Mouse (Mus musculus): ENCODE measurements around the gene Lamp5.

Lamp5 gene

DNA sequence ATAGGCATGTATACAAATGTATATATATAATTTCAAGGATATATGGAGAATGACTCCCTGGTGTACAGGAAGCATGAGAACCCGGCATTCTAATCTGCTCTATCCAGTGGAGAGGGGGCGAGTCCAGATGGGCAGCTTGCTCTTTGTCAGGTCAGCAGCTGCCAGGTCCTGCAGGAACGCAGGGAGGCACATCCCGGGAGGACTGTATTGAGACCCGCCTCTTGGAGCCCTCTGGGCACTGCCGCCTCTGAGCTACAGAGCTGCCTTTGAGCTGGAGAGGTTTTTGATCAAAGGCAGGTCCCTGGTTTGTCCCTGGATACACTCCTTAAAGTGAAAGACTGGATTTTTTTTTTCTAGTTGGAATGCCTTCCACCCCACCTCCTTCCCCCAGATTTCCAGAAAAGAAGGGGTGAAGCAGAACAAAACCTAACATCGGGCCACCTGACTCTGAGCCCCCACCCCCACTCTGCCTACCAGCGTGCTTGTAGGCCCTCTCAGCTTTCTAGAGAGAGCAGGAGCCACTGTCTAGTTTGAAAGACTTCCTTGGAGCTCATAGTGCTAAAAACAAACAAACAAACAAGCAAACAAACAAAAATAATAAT lies at the start of gene Lamp5:
TSS of gene Lamp5 (plus strand) at position 552 of the 602 bp plus-strand sequence.
- DNase-seq (ENCODE audit: extremely low spot score, low read depth, low spot score), result no peak

DNA sequence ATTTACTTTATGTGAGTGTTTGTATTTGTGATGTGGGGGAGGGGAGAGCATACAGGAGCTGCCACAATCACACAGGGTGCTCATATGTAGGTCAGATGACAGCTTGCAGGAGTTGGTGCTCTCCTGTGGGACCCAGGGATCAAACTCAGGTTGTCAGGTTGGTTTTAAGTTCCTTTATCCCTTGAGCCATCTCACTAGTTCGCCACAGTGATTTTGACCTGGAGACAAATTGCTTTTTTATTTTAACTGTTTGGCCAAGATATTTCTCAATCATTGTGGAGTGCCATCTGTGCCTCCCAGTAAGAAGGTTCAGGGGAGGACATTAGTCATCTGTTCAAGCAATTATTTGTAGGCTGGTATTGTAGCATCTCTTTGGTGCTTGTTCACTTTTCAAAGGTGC lies 48.2 kb upstream of the Lamp5 start:
- no peak for DNase-seq (ENCODE audit: extremely low spot score, low read depth, low spot score)

DNA sequence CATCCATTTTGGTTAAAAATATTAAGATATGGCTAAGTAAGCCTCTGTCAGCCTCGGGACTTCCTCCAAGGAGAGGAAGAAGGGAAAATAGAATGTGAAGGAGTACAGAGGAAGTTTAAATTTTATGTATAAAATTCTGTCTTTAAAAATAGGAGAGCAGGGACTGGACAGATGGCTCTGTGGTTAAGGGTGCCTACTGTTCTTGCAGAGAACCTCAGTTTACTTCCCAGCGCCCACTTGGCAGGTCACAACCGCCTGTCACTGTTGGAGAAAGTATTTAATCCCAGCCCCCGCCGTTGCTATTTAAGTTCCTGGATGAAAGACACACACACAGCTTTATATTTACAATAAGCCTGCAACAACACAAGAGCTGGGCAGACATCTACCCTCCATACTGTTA lies 45.8 kb upstream of the Lamp5 start:
- DNase-seq (ENCODE audit: extremely low spot score, low read depth, low spot score), result no peak

GRCm38 (mm10) chr2:136012759-136013158 lies 39.3 kb upstream of the Lamp5 start:
- no peak for DNase-seq (ENCODE audit: extremely low spot score, low read depth, low spot score)

DNA sequence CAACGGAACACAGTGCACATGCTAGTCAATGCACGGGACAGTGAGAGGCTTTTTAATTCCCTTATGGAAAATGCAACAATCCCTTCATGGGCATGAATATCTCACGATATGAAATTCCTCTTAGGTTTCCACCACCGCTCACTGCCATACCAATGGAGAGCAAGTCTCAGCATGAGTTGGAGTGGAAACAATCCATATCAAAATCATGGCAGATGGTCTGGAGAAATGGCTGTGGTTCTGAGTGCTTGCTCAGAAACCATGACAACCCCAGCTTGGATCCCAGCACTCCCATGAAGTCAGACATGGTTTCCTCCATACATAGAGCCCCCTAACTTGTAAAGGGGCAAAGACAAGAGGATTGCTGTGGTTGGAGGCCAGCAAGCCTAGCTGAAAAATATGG lies 3.6 kb upstream of the Lamp5 start:
- DNase-seq (ENCODE audit: extremely low spot score, low read depth, low spot score), result no peak

DNA sequence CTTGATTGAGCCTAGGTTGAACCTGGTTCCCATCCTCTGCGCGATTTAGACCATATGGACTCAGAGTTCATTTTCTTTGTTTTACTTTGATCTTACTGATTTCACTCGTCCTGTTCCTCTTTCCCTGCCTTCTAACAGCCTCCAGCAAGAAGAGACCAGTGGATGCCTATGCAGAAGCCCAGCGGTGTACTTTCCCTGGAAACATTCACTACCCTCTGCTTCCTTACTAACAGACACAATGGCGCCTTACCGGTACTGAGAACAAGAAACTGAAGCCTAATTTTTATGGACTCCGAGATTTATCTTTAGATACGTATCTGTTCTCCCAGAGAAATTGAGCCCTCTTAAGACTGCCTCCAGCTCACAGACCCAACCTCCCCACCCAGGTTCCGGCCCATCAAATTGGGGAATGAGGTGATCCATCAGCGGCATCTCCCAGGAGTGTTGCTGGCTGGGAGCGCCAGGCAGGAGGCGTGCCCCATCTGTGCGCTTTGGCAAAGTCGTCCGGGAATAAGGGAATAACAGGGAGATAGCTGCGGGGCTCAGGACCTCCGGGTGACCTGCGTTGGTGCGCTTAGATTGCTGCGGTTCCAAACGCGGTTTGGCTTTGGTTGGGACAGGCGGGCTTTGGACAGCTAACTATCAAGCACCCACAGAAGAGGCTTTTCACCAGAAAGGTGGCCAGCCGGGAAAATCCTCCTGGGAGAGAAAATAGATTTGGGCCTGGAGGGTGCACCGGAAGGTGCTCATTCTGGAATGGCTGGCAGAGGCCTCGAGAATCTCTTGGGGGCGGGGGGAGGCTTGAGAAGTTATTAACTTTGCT lies 1.0 kb upstream of the Lamp5 start:
- DNase-seq (ENCODE audit: extremely low spot score, low read depth, low spot score), result no peak

DNA sequence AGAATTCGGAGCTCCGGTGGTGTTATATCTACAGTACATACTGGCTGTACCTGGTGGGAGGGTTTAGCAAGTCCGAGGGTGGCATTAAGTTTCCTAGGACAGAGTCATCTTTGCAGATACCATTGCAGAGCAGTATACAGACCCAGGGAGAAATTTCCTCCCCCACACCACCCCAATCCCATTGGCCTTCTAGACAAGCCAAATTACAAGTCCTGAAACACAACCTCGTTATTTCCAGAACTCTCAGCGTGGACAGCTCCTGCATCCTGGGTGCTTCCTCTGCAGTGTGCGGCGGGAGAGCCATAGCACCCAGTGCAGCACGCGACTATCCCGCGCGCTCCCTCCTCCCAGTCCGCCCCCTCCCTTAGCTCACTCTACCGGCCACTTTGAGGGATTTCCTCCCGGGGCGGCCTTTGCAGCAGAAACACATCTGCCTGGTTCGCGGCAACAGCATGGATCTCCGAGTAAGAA lies 5.9 kb downstream of the Lamp5 start:
- DNase-seq (ENCODE audit: extremely low spot score, low read depth, low spot score), result no peak

GRCm38 (mm10) chr2:136058398-136058797 lies 6.4 kb downstream of the Lamp5 start:
- DNase-seq (ENCODE audit: extremely low spot score, low read depth, low spot score), result no peak

DNA sequence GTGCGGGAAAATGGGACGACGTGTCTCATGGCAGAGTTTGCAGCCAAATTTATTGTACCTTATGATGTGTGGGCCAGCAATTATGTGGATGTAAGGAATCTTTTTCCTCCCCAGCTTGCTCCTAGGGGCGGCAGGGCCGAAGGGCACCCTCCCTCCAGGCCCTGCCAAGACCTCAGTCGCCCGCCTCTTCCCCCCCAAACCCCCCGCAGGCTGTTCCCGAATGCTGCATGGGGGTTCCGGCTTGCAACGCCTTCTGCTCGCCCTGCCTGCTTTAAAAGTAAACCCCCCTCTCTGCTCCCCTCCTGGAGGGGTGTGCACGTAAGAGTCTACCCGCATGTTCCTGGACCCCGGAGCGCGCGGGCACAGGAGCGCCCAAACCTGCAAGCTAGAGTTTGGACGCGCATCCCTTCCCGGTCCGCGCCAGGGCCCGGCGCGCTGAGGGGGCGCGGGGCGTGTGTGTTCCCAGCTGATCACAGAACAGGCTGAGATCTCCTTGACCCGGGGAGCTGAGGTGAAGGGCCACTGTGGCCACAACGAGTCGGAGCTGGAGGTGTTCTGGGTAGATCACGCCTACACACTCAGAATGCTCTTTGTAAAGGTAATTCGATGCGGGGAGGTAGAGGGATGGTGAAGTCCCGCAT lies 7.1 kb downstream of the Lamp5 start:
- DNase-seq (ENCODE audit: extremely low spot score, low read depth, low spot score), result no peak

GRCm38 (mm10) chr2:136064356-136064755 lies 12.3 kb downstream of the Lamp5 start:
- no peak for DNase-seq (ENCODE audit: extremely low spot score, low read depth, low spot score)

- no peak for DNase-seq (ENCODE audit: extremely low spot score, low read depth, low spot score)
These were observed 43.9 kb downstream of the Lamp5 start for GRCm38 (mm10) chr2:136095978-136096377.

DNA sequence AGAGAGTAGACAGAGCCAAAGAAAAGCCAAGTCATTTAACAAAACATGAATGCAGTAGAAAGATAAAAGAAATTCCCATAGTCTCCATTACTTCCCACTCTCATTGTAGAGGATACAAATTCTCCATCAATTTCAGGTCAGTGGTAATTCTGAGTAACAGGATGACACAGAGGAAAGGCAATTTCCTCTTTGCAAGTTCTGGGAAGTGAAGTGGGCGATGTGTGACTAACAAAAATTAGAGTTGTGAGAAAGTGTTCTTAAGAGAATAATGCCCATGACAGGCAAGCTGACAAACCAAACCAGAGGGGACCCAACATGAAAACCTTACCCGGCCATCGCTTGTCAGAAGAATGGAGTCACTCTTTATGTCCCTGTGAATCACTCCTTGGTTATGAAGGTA lies 45.1 kb downstream of the Lamp5 start:
- DNase-seq (ENCODE audit: extremely low spot score, low read depth, low spot score), result no peak

GRCm38 (mm10) chr2:136107597-136107996 lies 55.6 kb downstream of the Lamp5 start:
- DNase-seq (ENCODE audit: extremely low spot score, low read depth, low spot score), result no peak

DNA sequence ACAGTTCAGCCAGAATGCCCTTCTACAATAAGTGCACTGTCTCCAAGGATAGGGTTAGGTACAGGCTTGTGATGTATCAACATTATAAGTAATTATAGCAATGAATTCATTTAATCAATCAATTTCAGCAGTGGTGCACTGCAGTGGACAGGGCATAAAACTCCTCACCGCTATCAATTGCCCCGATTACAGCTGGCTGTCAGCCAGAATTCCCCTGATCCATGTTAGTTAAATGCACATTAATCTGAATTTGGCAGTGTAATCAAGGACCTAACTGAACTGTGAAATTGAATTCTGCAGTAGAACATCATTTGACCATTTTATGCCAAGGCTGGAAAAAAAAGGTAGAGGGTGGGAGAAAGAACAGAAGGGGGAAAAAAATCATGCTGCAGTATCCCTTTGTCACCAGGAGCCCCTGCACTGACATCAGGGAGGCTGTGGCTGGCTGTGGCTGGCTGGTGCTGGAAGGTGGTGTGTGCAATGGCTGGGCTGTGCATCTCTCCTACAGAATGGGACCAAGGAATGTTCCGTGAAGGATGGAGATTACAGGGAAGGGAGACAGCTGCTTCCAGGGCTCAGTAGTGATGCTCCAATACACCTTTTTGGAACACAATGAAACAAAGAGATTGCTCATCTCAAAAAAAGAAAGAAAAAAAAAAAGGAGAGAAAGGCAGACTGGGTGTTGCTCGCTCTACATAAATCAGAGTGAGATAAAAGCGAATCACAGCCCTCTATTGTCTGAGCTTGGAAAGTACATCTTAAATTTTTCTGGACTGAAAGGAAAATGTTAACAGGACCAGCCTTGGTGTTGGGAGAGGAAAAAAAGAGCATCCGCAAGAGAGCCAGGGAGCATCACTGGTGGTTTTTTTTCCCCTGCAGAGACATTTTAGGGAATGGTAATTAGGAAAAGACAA lies 56.3 kb downstream of the Lamp5 start:
- DNase-seq (ENCODE audit: extremely low spot score, low read depth, low spot score), result no peak

DNA sequence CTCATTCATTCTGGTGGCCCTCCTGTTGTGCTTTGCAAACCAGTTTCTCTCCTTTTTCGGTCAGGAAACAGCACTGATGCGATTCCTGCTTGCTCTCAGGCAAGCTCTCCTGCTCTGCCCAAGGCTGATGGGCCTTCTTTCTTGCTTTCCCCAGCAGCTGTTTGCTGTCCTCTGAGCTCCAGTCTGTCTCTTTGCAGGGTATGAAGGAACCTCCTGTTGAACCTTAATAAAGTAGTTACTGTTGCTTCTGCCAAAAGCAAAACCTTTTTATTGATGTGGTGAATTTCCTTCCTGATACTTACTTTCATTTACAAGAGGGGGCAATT lies 57.0 kb downstream of the Lamp5 start:
- DNase-seq (ENCODE audit: extremely low spot score, low read depth, low spot score), result no peak

DNA sequence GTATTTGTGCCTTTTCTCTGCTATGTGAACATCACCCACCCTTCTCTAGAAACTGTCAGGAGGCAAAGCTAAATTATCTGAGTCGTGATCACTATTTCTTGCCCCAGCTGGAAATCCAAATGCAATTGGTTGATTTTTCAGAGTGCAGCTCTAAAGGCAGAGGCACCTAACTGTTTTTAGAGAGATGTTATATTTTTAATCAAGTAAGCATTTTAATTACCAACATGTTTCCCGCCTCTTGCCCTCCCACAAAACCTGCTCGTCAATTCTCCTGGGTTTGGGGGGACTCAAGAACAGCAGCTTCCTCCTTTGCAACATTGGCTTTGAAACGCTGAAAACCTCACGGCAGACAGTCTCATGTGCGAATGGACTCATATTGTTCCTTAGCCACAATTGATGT lies 61.3 kb downstream of the Lamp5 start:
- DNase-seq (ENCODE audit: extremely low spot score, low read depth, low spot score), result no peak

- DNase-seq (ENCODE audit: extremely low spot score, low read depth, low spot score), result no peak
These were observed 66.0 kb downstream of the Lamp5 start for GRCm38 (mm10) chr2:136118006-136118405.
